Mouse (Mus musculus) G1E-ER4 (cell line): ENCODE measurements at regions not wholly inside any gene's neighbourhood (a gene's known extent, or its start where the extent isn't known, plus 50 kb on each side); places are given as distances from the start of the nearest gene placed in this dataset.

Source experiments
- GATA1 ChIP-seq: IDR thresholded peaks from one replicate; pipeline ENCODE4 v1.8.0; 2012; ENCODE audit warnings: low read length, inconsistent platforms

GRCm38 (mm10) chr5:75248279-75248678 lies 96.2 kb downstream of the Pdgfra start:
- TF ChIP-seq GATA1 = no peak

- TF ChIP-seq GATA1 = no peak
These were observed 97.6 kb downstream of the Pdgfra start for GRCm38 (mm10) chr5:75249671-75250070.

GRCm38 (mm10) chr5:75253349-75253748 lies 101.3 kb downstream of the Pdgfra start:
- no peak for TF ChIP-seq GATA1

GRCm38 (mm10) chr5:75253830-75254229 lies 101.7 kb downstream of the Pdgfra start:
- TF ChIP-seq GATA1 = no peak

GRCm38 (mm10) chr5:75256186-75256585 lies 104.1 kb downstream of the Pdgfra start:
- no peak for TF ChIP-seq GATA1

GRCm38 (mm10) chr5:75257067-75257466 lies 105.0 kb downstream of the Pdgfra start:
- no peak for TF ChIP-seq GATA1

- no peak for TF ChIP-seq GATA1
These were observed 108.2 kb downstream of the Pdgfra start for GRCm38 (mm10) chr5:75260247-75260646.

GRCm38 (mm10) chr5:75266111-75266676 lies 114.1 kb downstream of the Pdgfra start:
- no peak for TF ChIP-seq GATA1

GRCm38 (mm10) chr5:75266871-75267270 lies 114.8 kb downstream of the Pdgfra start:
- no peak for TF ChIP-seq GATA1

GRCm38 (mm10) chr5:75267766-75268165 lies 115.7 kb downstream of the Pdgfra start:
- no peak for TF ChIP-seq GATA1

GRCm38 (mm10) chr5:75278041-75278440 lies 125.9 kb downstream of the Pdgfra start:
- TF ChIP-seq GATA1 = no peak

GRCm38 (mm10) chr5:75279561-75280171 lies 127.6 kb downstream of the Pdgfra start:
- TF ChIP-seq GATA1 = no peak

- TF ChIP-seq GATA1 = peak; percentile 81
These were observed 128.6 kb downstream of the Pdgfra start for GRCm38 (mm10) chr5:75280698-75281097.

- no peak for TF ChIP-seq GATA1
These were observed 129.4 kb downstream of the Pdgfra start for GRCm38 (mm10) chr5:75281510-75281909.

- no peak for TF ChIP-seq GATA1
These were observed 130.5 kb downstream of the Pdgfra start for GRCm38 (mm10) chr5:75282617-75283016.

GRCm38 (mm10) chr5:75283841-75284240 lies 131.7 kb downstream of the Pdgfra start:
- no peak for TF ChIP-seq GATA1

GRCm38 (mm10) chr5:75285950-75286349 lies 133.9 kb downstream of the Pdgfra start:
- peak; percentile 90 for TF ChIP-seq GATA1

GRCm38 (mm10) chr5:75295676-75296075 lies 143.6 kb downstream of the Pdgfra start:
- TF ChIP-seq GATA1 = no peak

- TF ChIP-seq GATA1 = no peak
These were observed 160.8 kb downstream of the Pdgfra start for GRCm38 (mm10) chr5:75312897-75313296.
